Mouse (Mus musculus) CH12.LX (cell line): ENCODE results near the gene Matk. TPM values are rescaled to one million over a fixed set of nuclear protein-coding genes. Genes with fewer than 3 reads are reported as not detected.
A peak's percentile ranks its signal among the peaks of the same experiment; 100 is the strongest.

Experiments
- DNase-seq: peaks from one replicate; pipeline ENCODE4 v3.0.0-alpha.2; 2013; ENCODE audit errors: extremely low read depth
- H3K27ac ChIP-seq: 2 replicates; pipeline ENCODE4 v1.5.1; 2012; ENCODE audit warnings: low read depth, mild to moderate bottlenecking, control low read depth, moderate library complexity; ENCODE audit not compliant: insufficient read depth
- H3K27me3 ChIP-seq: replicated peaks from 2 replicates; pipeline ENCODE3; 2012; ENCODE audit warnings: inconsistent platforms
- H3K36me3 ChIP-seq, 2 experiments: replicated peaks in 1 of 2; 2 replicates each; pipeline versions ENCODE3 to v1.6.1; 2012; ENCODE audit warnings: inconsistent platforms in 1 of 2, low read length in 1 of 2, mild to moderate bottlenecking in 1 of 2, mixed read lengths in 1 of 2, moderate library complexity in 1 of 2; ENCODE audit not compliant: control insufficient read depth in 1 of 2, insufficient read depth in 1 of 2
- H3K4me1 ChIP-seq, 2 experiments: 2 replicates each; pipeline ENCODE4 v1.6.1; 2012; ENCODE audit warnings: inconsistent platforms in 1 of 2, moderate library complexity in 1 of 2; ENCODE audit not compliant: insufficient read depth in 2 of 2, control insufficient read depth in 1 of 2
- H3K4me2 ChIP-seq: 2 replicates; pipeline ENCODE4 v1.6.1; 2012; ENCODE audit warnings: low read depth, mild to moderate bottlenecking, control low read depth; ENCODE audit not compliant: poor library complexity, insufficient read depth, severe bottlenecking
- H3K4me3 ChIP-seq, 3 experiments: fragments of 150-350 bp in 1 of 3; sonication (generic) in 1 of 3; replicated peaks in 1 of 3; 2 replicates each; pipeline versions ENCODE3 to v1.5.1; 2011 to 2012; ENCODE audit warnings: low read depth in 2 of 3, low read length in 2 of 3, mild to moderate bottlenecking in 2 of 3, moderate library complexity in 2 of 3, control low read depth in 1 of 3, improper control_type of control experiment in 1 of 3, inconsistent platforms in 1 of 3, mixed read lengths in 1 of 3; ENCODE audit not compliant: poor library complexity in 1 of 3
- H3K79me2 ChIP-seq: replicated peaks from 2 replicates; pipeline ENCODE4 v1.6.1; 2012; ENCODE audit warnings: mild to moderate bottlenecking, moderate library complexity; ENCODE audit not compliant: control insufficient read depth, poor library complexity, insufficient read depth, severe bottlenecking; ENCODE audit errors: extremely low read depth
- H3K9ac ChIP-seq: 2 replicates; pipeline ENCODE4 v1.6.1; 2012; ENCODE audit warnings: low read depth, mild to moderate bottlenecking, control low read depth, moderate library complexity; ENCODE audit not compliant: insufficient read depth
- H3K9me3 ChIP-seq: replicated peaks from 2 replicates; pipeline ENCODE3; 2012; ENCODE audit warnings: low read length, inconsistent platforms, mixed read lengths
- CHD2 ChIP-seq: IDR thresholded peaks from 2 replicates; pipeline ENCODE4 v1.6.1; 2011; ENCODE audit warnings: low read length, improper control_type of control experiment
- CTCF ChIP-seq, 2 experiments: IDR thresholded peaks in 1 of 2; conservative IDR thresholded peaks in 1 of 2; 2 replicates each; pipeline ENCODE4 v1.5.1; 2011 to 2012; ENCODE audit warnings: low read depth in 2 of 2, low read length in 2 of 2, improper control_type of control experiment in 1 of 2, inconsistent platforms in 1 of 2, mild to moderate bottlenecking in 1 of 2, moderate library complexity in 1 of 2
- GABPA ChIP-seq: IDR thresholded peaks from 2 replicates; pipeline ENCODE4 v1.6.1; 2012; ENCODE audit warnings: low read depth, low read length, improper control_type of control experiment, inconsistent platforms; ENCODE audit not compliant: insufficient replicate concordance
- HCFC1 ChIP-seq: IDR thresholded peaks from 2 replicates; pipeline ENCODE4 v1.6.1; 2012; ENCODE audit warnings: low read depth, mild to moderate bottlenecking, inconsistent platforms, low read length, improper control_type of control experiment
- KAT2A ChIP-seq: IDR thresholded peaks from 2 replicates; pipeline ENCODE4 v1.6.1; 2012; ENCODE audit warnings: low read length, improper control_type of control experiment, inconsistent platforms; ENCODE audit not compliant: insufficient replicate concordance
- MEF2A ChIP-seq: IDR thresholded peaks from 2 replicates; pipeline ENCODE4 v1.6.1; 2014; ENCODE audit warnings: low read depth, mild to moderate bottlenecking, inconsistent platforms, low read length, improper control_type of control experiment, borderline replicate concordance
- MYC ChIP-seq: IDR thresholded peaks from 2 replicates; pipeline ENCODE4 v1.6.1; 2011; ENCODE audit warnings: low read depth, mild to moderate bottlenecking, improper control_type of control experiment, low read length
- NRF1 ChIP-seq: IDR thresholded peaks from 2 replicates; pipeline ENCODE4 v1.6.1; 2014; ENCODE audit warnings: low read depth, mild to moderate bottlenecking, inconsistent platforms, low read length, improper control_type of control experiment, moderate library complexity
- PAX5 ChIP-seq: IDR thresholded peaks from 2 replicates; pipeline ENCODE4 v1.6.1; 2012; ENCODE audit warnings: low read length, inconsistent platforms, mixed read lengths
- POLR2A ChIP-seq: IDR thresholded peaks from 2 replicates; pipeline ENCODE4 v1.6.1; 2011; ENCODE audit warnings: low read depth, mild to moderate bottlenecking, improper control_type of control experiment, low read length
- RAD21 ChIP-seq: IDR thresholded peaks from 2 replicates; pipeline ENCODE4 v1.6.1; 2011; ENCODE audit warnings: low read depth, mild to moderate bottlenecking, low read length, improper control_type of control experiment, moderate library complexity
- RCOR1 ChIP-seq: conservative IDR thresholded peaks from 2 replicates; pipeline ENCODE4 v1.6.1; 2012; ENCODE audit warnings: low read depth, mild to moderate bottlenecking, inconsistent platforms, low read length, improper control_type of control experiment
- TCF12 ChIP-seq: IDR thresholded peaks from 2 replicates; pipeline ENCODE4 v1.6.1; 2014; ENCODE audit warnings: low read depth, mild to moderate bottlenecking, inconsistent platforms, low read length, improper control_type of control experiment
- UBTF ChIP-seq: IDR thresholded peaks from 2 replicates; pipeline ENCODE4 v1.6.1; 2012; ENCODE audit warnings: low read depth, mild to moderate bottlenecking, inconsistent platforms, low read length, improper control_type of control experiment, moderate library complexity
- USF1 ChIP-seq: IDR thresholded peaks from 2 replicates; pipeline ENCODE4 v1.6.1; 2014; ENCODE audit warnings: low read depth, mild to moderate bottlenecking, inconsistent platforms, low read length, improper control_type of control experiment
- USF2 ChIP-seq: conservative IDR thresholded peaks from 2 replicates; pipeline ENCODE4 v1.6.1; 2011; ENCODE audit warnings: low read depth, low read length, improper control_type of control experiment
- ZNF384 ChIP-seq: IDR thresholded peaks from 2 replicates; pipeline ENCODE4 v1.6.1; 2012; ENCODE audit warnings: low read depth, low read length, improper control_type of control experiment, inconsistent platforms
- dilution Hi-C: fragments of 300-500 bp; cut with MboI; formaldehyde crosslinking; loops from 2 replicates; pipeline ENCODE4 v1.14.3; 2020; ENCODE audit warnings: low sequenced_read_pairs; ENCODE audit not compliant: extremely low pct_unique_long_range_greater_than_20kb, extremely low pct_ligation_motif_present
- in situ Hi-C: fragments of 300-500 bp; cut with MboI; formaldehyde crosslinking; loops from 3 replicates; pipeline ENCODE4 v1.14.3; 2019; ENCODE audit warnings: low sequenced_read_pairs, low pct_ligation_motif_present, low pct_unique_long_range_greater_than_20kb, mixed read lengths
- polyA plus RNA-seq: library from polyadenylated mRNA; unstranded; fragments of >175 nt; gene quantifications from 2 replicates; pipeline ENCODE4 v1.2.1, GENCODE M21; 2012; ENCODE audit warnings: low read depth; ENCODE audit not compliant: insufficient read length
- total RNA-seq, 2 experiments: library from RNA; depleted of rRNA; stranded (reverse); fragments of 300-350 nt in 1 of 2; fragments of >200 nt in 1 of 2; gene quantifications; 2 replicates each; pipeline ENCODE4 v1.2.3; 2012 to 2014

Matk gene
- total and polyA plus RNA-seq, 3 experiments = 2.5 to 5.2 (median 3.9) TPM

GRCm38 (mm10) chr10:81285694-81286450, 33.1 kb downstream of the Matk start (continued):
- TF ChIP-seq UBTF (peak; percentile 80; the same call in 1 of the 2 replicates), CHD2 (peak; percentile 58; the same call in 1 of the 2 replicates), TCF12 (peak; percentile 74), RAD21 (no peak), PAX5 (no peak), MYC (no peak), CTCF (conservative IDR thresholded peaks at IDR 0.05 in 1 of 2, IDR thresholded peaks at IDR 0.05 in 1 of 2; ENCODE audit: low read depth in 2 of 2, low read length in 2 of 2) (peak in 1 of 2 experiments; percentile 19; a peak in 1 of 4 replicates), HCFC1 (peak; percentile 73)

- Histone ChIP-seq H3K27ac (no peak overlapping the region), H3K36me3 (no peaks in the 10 kb centered on the region), H3K27me3 (peaks cover 32% of the 10 kb centered on the region), H3K9me3 (peaks cover under 1% of the 10 kb centered on the region), H3K79me2 (no peaks in the 10 kb centered on the region), H3K9ac (no peak overlapping the region), H3K4me3 (no peak overlapping the region), H3K4me1 (peaks cover 9 to 46% of the 10 kb centered on the region in 2 experiments; a peak in 3 of 4 replicates), H3K4me2 (0 out of 2 replicates have a peak overlapping the region, but pooled peaks have one; percentile 76)
- TF ChIP-seq CHD2 (no peak), USF2 (no peak), POLR2A (no peak), NRF1 (no peak), GABPA (no peak), RCOR1 (no peak), MEF2A (no peak), KAT2A (no peak), ZNF384 (no peak), USF1 (no peak)
- dilution Hi-C loops (no loop called here), in situ Hi-C loops (loop anchor here (5.0 kb wide), 1 partner anchor 89 kb away; no protein-coding TSS in a partner anchor)
- no peak for DNase-seq
These were observed 33.9 kb downstream of the Matk start for GRCm38 (mm10) chr10:81286586-81286985.
